Mouse (Mus musculus): ENCODE measurements at regions not wholly inside any gene's neighbourhood (a gene's known extent, or its start where the extent isn't known, plus 50 kb on each side); places are given as distances from the start of the nearest gene placed in this dataset.
"Not testable (repeated sequence)": the region's sequence is repeated elsewhere in the genome, so short reads cannot be mapped to it uniquely, and the experiment has no call there.

DNA sequence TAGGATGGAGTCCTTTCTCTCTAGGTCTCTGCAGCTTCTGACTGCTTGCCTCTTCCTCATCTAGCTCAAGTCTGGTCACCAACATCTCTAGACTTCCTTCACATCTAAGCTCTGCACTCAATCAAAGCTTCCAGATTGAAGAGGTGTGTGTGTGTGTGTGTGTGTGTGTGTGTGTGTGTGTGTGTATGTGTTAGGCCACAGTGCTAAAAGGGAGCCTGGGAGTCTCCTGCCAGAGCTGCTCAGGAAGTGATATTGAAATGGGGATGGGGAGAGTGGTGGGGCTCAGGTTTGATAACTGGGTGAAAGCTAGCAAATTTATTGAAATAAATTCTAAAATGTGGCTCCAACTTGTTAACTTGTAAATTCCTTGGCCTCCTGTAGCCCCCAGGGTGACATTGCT lies 73.3 kb downstream of the Gm31371 start:
- not testable (repeated sequence) for DNase-seq

DNA sequence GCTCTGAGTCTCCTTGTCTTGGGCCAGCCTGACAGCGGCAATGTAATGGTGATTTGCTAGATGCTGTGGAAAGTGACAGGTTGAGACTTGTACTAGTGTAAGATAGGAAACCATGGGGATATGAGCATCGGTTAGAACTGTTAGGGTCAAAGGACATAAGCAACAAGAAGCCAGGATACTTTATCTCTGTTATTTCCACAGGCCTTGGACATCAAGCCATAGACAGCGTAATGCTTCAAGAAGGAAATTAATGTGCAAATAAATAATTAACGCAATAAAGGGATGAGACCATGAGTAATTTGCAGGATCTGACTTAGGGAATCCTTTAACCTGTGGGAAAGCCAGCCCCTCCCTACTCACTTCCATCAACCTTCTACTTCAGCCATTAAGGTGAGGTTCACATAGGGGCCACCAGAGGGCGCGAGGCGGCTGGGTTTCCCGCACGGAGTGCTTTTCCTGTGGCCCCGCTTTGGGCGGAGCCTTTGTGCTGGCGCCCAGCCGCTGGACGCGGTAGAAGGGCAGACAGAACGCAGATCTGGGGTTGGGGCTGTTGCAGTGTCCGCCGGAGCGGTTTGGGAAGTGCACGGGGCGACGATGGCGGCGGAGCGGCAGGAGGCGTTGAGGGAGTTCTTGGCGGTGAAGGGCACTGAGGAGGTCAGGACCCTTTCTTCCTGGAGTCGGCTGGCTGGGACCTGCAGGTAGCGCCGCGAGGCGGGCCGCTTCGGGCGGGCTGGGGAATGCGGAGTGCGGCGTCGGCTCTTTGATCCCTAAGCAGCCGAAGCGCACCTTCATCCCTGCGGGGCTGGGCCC lies 76.5 kb downstream of the Gm31371 start:
- peak; percentile 29 for DNase-seq

DNA sequence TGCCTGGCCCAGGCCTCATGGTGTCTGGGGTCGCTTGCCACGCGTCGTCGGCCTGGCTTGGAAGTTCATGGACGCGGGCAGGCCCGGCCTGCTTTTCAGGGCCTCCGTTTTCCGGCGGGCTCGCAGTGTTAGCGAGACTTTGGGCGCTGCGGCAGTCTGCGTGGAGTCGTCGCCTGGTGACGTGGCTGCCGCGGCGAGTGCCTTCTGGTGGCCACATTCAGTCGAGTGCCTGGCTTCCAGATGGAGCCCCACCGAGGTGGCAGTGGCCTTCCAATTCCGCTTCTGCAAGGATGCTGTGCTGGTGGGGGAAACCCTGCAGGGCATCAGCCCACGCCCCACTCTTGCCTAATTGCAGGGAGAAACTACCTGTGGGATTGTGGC lies 77.1 kb downstream of the Gm31371 start:
- not testable (repeated sequence) for DNase-seq

DNA sequence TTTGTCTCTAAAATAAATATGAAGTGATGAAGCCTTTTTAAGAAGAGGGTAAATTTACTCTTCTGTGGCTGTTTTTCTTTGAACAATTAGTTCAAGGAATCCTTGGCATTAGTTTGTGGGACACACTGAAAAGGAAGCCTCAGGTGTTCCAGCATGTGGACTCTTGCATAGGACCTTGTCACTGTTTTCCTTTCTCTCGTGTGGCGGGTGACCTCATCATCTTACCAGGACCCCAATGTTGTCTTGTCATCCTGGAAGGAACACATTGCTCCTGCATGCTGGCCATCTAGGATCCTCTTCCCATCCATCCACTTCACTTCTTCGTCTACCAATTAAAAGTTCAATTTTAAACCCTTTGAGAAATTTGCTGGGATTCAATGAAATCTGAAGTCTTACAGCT lies 104.9 kb downstream of the Gm31371 start:
- peak; percentile 30 for DNase-seq

DNA sequence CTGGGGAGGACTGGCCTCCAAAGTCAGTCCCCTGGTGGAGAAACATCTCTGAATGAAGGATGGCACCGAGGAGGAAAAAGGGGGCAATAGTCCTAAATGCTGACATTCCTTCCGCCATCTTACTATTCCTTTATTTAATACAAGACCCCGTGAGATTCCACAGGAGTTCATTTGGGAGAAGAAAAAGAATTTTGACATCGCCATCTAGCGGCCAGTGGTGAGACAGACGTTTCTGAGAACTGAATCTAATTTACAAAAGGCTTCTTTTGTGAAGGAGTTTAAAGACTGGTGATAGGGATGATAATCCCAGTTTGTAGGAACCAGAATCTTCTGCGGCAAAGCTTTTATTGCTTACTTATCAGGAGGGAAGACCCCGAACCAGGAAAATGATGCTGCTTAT lies 107.8 kb downstream of the Gm31371 start:
- DNase-seq, result not testable (repeated sequence)

DNA sequence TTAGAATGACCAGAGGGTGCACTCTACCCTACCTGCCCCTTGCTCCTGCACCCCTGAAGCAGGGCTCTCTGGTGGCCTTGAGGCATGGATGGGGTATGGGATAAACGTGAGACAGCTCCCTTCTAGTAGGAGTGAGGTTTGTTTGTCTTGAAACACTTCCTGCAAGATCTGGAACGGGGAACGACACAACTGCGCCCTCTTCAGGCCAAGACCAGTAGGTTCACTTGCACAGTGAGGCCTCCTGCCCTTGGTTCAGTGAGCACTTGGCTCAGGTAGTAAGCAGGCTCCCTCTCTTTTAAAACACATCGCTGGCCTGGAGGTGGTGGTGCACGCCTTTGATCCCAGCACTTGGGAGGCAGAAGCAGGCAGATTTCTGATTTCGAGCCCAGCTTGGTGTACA lies 110.1 kb downstream of the Gm31371 start:
- DNase-seq, result not testable (repeated sequence)

DNA sequence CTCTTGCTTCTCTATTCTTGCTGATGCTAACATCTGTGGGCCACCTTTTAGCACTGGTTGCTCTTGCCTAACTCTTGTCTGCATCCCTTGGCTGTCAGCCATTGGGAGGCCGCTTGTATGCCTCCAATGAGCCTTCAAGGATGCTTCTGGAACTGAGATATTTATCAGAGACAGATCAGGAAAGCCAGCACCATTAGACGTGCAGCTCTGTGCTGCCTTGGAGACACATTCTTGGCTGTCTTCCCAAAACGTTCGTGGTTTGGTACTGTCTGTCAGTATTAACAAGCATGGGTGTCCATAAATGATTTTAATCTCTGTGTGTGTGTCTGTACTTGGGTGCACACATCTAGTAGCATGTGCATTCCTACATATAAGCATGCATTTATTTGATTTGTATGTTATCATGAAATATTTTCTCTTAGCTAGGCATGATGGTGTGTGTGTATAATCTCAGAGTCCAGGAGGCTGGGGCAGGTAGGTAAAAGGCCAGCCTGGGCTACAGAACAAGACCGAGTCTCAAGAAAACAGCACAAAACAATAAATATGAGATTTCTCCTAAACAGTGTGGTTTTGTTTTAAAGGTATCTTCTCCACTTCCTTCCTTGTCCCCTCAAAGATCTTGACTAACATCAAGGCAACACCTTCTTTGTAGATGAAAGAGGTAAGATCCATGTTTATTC lies 111.4 kb downstream of the Gm31371 start:
- DNase-seq, result not testable (repeated sequence)

DNA sequence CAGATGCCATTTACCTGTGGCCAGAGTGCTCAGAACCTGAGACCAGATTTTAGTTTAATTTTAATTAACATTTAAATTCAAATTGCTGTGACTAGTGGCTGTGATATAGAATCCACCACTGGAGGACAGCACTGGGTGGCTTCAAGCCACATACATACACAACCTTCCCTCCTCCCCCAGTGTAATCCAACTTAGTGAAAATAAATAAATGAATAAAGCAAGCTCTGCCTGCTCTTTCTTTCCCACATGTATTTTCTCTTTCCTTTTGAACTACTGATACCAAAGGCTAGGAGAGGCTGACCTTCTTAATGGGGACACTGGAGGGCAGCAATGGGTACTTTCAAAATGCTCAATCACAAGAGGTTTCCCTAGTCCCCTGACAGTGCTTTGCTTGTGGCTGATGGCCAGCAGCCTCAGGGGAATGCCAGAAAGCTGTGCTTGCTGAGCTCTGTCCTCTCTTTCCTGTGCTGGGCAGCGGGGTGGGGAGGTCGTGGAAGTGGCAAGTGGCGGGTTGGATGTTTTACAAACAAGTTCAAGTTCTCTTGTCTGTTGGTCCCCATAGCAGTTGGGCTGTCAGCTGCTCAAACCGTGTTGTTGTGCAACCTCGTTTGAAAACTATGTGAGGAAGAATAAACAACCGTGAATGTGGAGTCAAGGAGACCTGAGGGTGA lies 112.4 kb downstream of the Gm31371 start:
- DNase-seq, result not testable (repeated sequence)

DNA sequence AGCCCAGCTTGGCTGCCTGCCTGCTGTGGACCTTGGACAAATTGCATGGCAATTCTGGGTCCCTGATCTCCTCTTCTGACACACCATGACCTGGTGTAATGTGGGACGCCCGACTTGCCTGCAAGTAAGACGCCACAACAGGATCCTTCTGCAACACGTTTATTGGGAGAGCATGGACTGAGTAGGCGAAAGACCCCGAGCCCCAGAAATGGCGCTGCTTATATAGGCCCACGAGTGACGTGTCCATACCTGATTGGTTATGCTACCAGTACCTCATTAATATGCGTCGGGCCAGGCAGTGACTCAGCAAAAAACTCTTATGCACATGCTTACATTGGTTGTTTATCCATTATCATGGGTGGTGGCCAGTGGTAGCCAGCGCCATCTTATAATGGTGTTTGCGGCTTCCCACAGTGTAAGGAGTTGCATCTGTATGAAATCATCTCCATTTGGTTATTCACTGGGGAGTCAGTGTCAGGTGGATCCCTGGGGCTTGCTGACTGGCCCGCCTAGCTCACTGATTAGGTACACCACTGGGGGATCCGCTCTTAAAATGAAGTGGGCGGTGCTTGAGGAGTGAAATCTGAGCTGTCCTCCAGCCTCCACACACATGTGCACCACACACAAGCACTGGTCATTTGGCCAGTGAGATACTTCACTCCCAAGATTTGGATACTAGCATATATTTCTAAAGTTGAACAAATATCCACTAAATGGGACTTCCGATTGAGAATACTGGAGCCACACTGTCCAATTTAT lies 113.1 kb downstream of the Gm31371 start:
- peak; percentile 33 for DNase-seq

DNA sequence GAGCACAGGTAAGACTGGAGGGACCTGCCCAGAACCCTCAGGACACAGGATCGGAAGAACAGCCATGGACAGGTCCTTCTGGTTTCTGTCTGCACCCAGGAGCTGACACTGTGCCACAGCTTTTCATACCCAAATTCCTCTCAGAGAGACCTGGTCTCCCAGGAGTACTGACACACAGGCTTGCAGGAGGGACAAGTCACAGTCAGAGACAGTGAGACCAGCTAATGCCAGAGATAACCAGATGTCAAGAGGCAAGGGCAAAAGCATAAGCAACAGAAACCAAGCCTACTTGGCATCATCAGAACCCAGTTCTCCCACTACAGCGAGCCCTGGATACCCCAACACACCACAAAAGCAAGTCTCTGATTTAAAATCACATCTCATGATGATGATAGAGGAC lies 122.3 kb downstream of the Gm31371 start:
- not testable (repeated sequence) for DNase-seq

DNA sequence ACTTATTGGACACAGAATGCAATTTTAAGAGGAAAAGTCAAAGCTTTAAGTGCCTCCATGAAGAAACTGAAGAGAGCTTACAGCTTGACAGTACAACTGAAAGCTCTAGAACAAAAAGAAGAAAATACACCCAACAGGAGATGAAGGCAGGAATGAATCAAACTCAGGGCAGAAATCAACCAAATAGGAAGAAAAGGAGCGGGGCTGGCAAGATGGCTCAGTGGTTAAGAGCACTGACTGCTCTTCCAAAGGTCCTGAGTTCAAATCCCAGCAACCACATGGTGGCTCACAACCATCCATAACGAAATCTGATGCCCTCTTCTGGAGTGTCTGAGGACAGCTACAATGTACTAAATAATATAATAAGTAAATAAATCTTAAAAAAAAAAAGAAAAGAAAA lies 124.8 kb downstream of the Gm31371 start:
- DNase-seq, result not testable (repeated sequence)

DNA sequence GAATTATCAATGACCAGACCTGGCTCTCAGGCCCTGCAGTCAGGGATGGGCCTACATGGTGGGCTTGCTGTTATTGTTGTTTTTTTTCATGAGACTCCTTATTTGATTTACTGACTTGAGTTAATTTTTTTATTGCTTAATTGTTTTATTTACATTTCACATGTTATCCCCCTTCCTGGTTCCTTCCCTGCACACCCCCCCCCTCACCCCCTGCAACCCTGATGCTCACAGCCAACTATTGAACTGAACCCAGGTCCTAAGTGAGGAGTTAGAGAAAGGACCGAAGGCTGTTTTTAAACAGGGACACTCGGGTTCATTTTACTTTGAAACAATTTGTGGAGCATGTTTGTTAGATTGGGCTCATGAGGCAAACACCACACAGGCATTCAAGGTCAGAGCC lies 126.9 kb downstream of the Gm31371 start:
- not testable (repeated sequence) for DNase-seq

DNA sequence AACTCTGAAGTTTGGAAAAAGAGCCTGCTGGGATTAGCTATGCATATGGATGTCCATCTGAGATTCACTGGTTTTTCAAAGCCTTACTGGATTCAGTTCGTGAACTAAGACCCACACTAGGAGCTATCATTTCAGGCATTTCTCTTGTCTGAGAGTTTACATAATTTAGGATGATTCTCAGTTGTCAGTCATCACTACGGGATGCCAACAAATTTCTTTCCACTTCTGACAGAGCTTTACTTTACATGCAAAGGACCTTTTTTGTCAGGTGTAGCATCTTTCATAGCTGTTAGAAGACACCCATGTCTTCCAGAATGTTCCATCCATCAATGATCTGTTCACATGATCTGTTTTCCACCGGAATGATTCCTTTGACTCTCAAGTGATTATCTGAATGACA lies 154.4 kb downstream of the Gm31371 start:
- not testable (repeated sequence) for DNase-seq

DNA sequence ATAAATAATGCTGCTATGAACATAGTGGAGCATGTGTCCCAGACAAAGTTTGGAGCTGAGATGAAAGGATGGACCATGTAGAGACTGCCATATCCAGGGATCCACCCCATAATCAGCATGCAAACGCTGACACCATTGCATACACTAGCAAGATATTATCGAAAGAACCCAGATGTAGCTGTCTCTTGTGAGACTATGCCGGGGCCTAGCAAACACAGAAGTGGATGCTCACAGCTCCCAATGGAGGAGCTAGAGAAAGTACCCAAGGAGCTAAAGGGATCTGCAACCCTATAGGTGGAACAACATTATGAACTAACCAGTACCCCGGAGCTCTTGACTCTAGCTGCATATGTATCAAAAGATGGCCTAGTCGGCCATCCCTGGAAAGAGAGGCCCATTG lies 194.9 kb downstream of the Gm31371 start:
- not testable (repeated sequence) for DNase-seq

DNA sequence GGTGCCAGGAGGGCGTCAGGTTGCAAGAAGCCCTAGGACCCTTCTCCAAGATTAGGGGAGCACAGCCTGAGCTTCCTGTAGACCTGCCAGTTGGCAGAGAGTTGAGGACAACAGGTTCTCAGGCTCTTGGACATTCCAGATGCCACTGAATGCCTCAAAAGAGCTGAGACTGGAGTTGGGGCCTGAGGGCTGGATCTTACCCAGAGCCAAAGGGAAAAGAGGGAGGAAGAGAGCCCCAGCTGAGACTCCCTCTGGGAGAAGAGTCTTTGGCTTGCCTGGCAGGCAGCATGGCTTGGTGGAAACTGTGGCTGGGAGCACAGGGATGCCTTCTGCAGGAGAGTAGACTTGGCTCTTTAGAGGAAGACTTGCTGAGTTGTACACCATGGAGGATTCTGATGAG lies 197.0 kb downstream of the Gm31371 start:
- not testable (repeated sequence) for DNase-seq

DNA sequence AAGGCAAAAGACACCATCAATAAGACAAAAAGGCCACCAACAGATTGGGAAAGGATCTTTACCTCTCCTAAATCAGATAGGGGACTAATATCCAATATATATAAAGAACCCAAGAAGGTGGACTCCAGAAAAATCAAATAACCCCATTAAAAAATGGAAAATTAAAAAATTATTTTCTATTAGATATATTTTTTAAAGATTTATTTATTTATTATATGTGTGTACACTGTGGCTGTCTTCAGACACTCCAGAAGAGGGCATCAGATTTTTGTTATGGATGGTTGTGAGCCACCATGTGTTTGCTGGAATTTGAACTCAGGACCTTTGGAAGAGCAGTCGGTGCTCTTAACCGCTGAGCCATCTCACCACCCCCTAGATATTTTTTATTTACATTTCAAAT lies 199.2 kb downstream of the Gm31371 start:
- not testable (repeated sequence) for DNase-seq

DNA sequence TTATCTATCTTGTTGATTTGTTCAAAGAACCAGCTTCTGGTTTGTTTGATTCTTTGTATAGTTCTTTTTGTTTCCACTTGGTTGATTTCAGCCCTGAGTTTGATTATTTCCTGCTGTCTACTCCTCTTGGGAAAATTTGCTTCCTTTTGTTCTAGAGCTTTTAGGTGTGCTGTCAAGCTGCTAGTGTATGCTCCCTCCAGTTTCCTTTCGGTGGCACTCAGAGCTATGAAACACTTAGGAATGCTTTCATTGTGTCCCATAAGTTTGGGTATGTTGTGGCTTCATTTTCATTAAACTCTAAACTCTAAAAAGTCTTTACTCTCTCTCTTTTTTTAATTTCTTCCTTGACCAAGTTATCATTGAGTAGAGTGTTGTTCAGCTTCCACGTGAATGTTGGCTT lies 204.0 kb downstream of the Gm31371 start:
- not testable (repeated sequence) for DNase-seq

DNA sequence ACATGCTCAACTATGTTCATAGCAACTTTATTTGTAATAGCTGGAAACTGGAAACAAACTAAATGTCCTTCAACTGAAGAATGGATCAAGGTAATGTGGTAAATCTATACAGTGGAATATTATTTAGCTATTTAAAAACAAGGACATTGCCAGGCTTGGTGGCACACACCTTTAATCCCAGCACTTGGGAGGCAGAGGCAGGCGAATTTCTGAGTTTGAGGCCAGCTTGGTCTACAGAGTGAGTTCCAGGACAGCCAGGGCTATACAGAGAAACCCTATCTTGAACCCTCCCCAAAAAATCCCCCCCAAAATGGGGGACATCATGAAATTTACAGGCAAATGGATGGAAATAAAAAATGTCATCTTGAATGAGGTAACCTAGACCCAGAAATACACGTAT lies 213.6 kb downstream of the Gm31371 start:
- DNase-seq, result peak; percentile 31

DNA sequence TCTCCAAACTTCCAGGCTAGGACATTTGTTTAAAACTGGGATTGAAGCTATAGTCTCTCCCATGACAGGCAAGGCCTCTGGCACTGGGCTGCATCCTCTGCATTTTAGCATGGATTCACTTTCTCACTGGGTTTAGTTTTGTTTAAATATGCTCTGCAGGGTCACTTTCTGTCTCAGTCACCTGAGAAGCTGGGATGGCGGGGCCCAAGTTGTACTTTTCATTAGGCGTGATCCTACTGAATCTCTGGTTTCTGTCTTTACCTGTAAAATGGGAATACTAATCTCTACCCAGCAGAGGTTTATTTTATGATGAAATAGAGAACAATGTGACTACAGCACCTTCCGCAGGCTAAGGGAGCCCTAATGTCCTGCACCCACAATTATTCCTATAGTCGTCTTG lies 216.4 kb downstream of the Gm31371 start:
- peak; percentile 1 for DNase-seq

DNA sequence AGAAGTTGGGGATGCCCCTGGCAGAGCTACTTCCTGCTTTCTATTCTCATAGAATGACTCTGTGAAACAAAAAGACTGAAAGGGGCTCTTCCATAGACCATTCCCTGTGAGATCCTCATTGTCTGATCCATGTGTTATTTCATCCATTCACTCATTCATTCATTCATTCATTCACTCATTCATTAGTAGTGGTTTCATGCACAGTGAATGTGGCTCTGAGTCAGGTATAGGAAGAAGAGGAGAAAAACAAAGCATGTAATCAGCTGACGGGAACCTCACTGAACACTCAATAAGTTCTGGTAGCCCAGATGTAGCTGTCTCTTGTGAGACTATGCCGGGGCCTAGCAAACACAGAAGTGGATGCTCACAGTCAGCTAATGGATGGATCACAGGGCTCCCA lies 217.0 kb downstream of the Gm31371 start:
- DNase-seq, result not testable (repeated sequence)

DNA sequence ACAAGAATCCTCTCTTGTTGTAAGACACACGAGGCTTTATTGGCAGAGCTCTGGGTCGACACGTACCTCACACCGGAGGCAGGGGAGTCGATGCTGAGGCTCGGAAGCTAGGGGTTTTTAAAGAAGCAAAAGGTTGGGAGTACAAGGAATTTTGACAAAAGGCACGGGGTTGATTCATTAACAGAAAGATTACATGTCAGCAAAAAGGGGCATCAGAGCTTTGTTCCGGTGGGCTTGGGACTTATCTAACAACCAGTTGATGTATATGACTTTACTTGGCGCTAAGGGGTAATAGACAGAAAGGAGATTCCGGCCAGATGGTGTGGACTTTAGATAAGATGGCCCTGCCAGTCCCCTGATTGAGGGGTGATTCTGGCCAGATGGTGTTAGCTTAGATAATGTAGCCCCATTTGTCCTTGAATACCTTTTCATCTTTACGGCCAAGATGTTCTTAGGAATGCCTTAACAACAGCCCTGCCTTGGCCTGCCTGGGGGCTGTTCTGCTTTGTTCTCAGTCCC lies 218.3 kb downstream of the Gm31371 start:
- DNase-seq, result peak; percentile 8

DNA sequence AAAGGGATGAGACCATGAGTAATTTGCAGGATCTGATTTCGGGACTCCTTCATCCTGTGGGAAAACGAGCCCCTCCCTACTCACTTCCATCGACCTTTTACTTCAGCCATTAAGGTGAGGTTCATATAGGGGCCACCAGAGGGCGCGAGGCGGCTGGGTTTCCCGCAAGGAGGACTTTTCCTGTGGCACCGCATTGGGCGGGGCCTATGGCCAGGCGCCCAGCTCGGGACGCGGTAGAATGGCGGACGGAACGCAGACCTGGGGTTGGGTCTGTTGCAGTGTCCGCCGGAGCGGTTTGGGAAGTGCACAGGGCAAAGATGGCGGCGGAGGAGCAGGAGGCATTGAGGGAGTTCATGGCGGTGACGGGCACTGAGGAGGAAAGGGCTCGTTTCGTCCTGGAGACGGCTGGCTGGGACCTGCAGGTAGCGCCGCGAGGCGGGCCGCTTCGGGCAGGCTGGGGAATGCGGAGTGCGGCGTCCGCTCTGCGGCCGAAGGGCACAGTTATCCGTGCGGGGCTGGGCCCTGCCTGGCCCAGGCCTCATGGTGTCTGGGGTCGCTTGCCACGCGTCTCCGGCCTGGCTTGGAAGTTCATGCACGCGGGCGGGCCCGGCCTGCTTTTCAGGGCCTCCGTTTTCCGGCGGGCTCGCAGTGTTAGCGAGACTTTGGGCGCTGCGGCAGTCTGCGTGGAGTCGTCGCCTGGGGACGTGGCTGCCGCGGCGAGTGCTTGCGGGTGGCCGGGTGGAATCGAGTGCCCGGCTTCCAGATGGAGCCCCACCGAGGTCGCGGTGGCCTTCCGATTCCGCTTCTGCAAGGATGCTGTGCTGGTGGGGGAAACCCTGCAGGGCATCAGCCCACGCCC lies 219.1 kb downstream of the Gm31371 start:
- peak; percentile 99 for DNase-seq

Data from layer of hippocampus, adult 9-11 months (tissue).